Mouse (Mus musculus): ENCODE results near the gene Ggnbp2. TPM values are rescaled to one million over a fixed set of nuclear protein-coding genes. Genes with fewer than 3 reads are reported as not detected.

Gene Ggnbp2
- polyA plus RNA-seq, 1 experiment from 2014 or later = 69.7 TPM

DNA sequence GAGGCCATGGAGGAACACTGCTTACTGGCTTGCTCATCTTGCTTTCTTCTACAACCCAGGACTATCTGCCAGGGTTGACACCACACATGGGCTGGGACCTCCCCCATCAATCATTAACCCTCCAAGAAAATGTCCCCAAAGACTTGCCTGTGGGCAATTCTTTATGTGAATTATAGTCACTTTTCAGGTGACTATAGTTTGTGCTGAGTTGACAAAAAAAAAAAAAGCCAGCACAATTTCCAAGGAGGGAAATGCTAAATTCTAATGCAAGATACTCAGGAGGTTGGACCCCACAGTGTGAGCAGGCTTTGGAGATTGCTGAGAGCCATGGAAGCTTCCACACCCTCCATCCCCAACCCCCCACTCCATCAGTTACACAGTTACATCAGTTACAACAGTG lies 77.1 kb downstream of the Ggnbp2 start:
- Histone ChIP-seq H3K27me3 (ENCODE audit: control insufficient read depth, insufficient read depth, low read length) (no peaks in the 10 kb centered on the region), H3K4me1 (replicated peaks; ENCODE audit: control insufficient read depth, insufficient read depth, low read length) (peaks cover 15% of the 10 kb centered on the region), H3K4me2 (replicated peaks) (no peak overlapping the region), H3K9ac (no peak overlapping the region), H3K36me3 (replicated peaks; ENCODE audit: control insufficient read depth, insufficient read depth) (no peaks in the 10 kb centered on the region), H3K4me3 (replicated peaks; ENCODE audit: low read length) (no peak overlapping the region), H3K27ac (no peak overlapping the region), H3K9me3 (ENCODE audit: control insufficient read depth, low read length) (no peaks in the 10 kb centered on the region)
- DNase-seq (ENCODE audit: low spot score) = no peak
- ATAC-seq (ENCODE audit: low FRiP score) = no peak

DNA sequence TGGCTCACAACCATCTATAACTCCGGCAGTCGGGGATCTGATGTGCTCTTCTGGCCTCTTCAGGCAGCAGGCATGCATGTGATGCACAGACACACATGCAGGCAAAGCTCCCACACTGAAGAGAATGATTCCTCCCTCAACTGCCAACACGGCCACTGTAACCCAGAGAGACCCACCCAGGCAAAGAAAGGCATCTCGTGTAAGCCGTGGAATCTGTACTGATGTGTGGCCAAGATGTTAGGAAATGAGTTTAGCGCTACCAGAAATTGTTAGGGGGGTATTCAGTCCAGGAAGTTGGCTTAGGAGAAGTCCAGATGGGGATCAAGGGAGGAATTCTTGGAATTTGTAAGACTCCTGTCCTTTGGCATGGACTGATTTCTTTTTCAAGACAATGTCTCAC lies 80.2 kb downstream of the Ggnbp2 start:
- Histone ChIP-seq H3K27me3 (ENCODE audit: control insufficient read depth, insufficient read depth, low read length) (no peaks in the 10 kb centered on the region), H3K27ac (no peak overlapping the region), H3K4me1 (replicated peaks; ENCODE audit: control insufficient read depth, insufficient read depth, low read length) (peaks cover 15% of the 10 kb centered on the region), H3K36me3 (replicated peaks; ENCODE audit: control insufficient read depth, insufficient read depth) (no peaks in the 10 kb centered on the region), H3K9me3 (ENCODE audit: control insufficient read depth, low read length) (no peaks in the 10 kb centered on the region), H3K9ac (no peak overlapping the region), H3K4me3 (replicated peaks; ENCODE audit: low read length) (no peak overlapping the region), H3K4me2 (replicated peaks) (no peak overlapping the region)
- WGBS = 45% methylated on average over 6 of the region's 6 CpGs
- no peak; the same call in 1 of the 2 replicates for ATAC-seq (ENCODE audit: low FRiP score)
- DNase-seq (ENCODE audit: low spot score) = no peak

Small RNA genes lying within 50 kb of the gene (microRNA-seq; reads per million reads assigned to microRNA genes)
- not detected for gene Gm23564

Other genes with a start within 250 kb of the Ggnbp2 start
- 12.2 and 16.0 TPM in 2 replicates for gene Mrm1, start 51.3 kb downstream of the Ggnbp2 start, polyA plus RNA-seq (2014; fragmentation: Nextera tagmentation; extraction: Ambion mirVana)
- 10.2 and 10.5 TPM in 2 replicates for gene Dhrs11, start 41.8 kb downstream of the Ggnbp2 start, polyA plus RNA-seq (2014; fragmentation: Nextera tagmentation; extraction: Ambion mirVana)
- gene Myo19, start 9.3 kb upstream of the Ggnbp2 start, polyA plus RNA-seq (2014; fragmentation: Nextera tagmentation; extraction: Ambion mirVana) = 6.0 and 6.1 TPM in 2 replicates
- 2.7 and 3.1 TPM in 2 replicates for gene Pigw, start 9.5 kb upstream of the Ggnbp2 start, polyA plus RNA-seq (2014; fragmentation: Nextera tagmentation; extraction: Ambion mirVana)
- 65.3 and 70.3 TPM in 2 replicates for gene Znhit3, start 45.5 kb upstream of the Ggnbp2 start, polyA plus RNA-seq (2014; fragmentation: Nextera tagmentation; extraction: Ambion mirVana)
- 4.6 and 5.0 TPM in 2 replicates for gene Car4, start 87.0 kb upstream of the Ggnbp2 start, polyA plus RNA-seq (2014; fragmentation: Nextera tagmentation; extraction: Ambion mirVana)